Mouse (Mus musculus) heart, postnatal 0 days (tissue): ENCODE measurements around the gene Prtg.

ENCODE experiments used
- CTCF ChIP-seq: IDR thresholded peaks from 2 replicates; pipeline ENCODE4 v1.5.1; 2016; ENCODE audit warnings: antibody characterized with exemption, control low read depth, low read depth
- EP300 ChIP-seq: IDR thresholded peaks from 2 replicates; pipeline ENCODE4 v1.6.1; 2016; ENCODE audit warnings: antibody characterized with exemption, low read depth

DNA sequence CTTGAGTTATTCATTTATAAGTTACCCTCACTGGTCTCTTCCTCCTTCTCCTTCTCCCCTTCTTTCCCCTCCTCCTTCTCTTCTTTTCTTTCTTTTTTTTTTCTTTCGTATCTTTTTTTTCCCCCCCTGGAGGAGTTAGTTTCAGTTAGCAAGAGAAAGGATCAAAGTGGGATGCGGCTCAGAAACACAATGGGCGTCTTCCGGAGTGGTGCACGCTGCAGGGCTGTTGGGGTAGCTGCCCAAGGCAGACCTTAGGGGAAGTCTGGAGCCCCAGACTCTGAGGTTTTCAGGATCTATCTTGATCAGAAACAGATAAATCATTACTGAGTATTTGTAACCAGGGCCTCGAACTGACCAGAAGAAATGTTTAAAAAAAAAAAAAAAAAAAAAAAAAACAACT lies 1.5 kb downstream of the Prtg start:
- no peak for TF ChIP-seq CTCF
- no peak for TF ChIP-seq EP300
